Mouse (Mus musculus): Measurements from ENCODE around the gene Dbn1. TPM values are rescaled to one million over a fixed set of nuclear protein-coding genes. Genes with fewer than 3 reads are reported as not detected.
A peak's percentile ranks its signal among the peaks of the same experiment; 100 is the strongest.

Gene Dbn1
- polyA plus RNA-seq, 1 experiment from 2014 or later = 292 TPM

GRCm38 (mm10) chr13:55512379-55513031 lies 24.6 kb upstream of the Dbn1 start:
- ATAC-seq (ENCODE audit: low FRiP score) = peak; percentile 57
- peak overlapping the region; percentile 80 for H3K9ac ChIP-seq (ENCODE audit: low read length)
- H3K4me3 ChIP-seq (ENCODE audit: low read depth, low read length) = peak overlapping the region; percentile 78
- 5% methylated on average over 24 of the region's 25 CpGs for WGBS
- no peak overlapping the region for H3K27ac ChIP-seq (ENCODE audit: low read depth, low read length)
- H3K9me3 ChIP-seq (ENCODE audit: control insufficient read depth, low read length) = no peaks in the 10 kb centered on the region
- H3K4me2 ChIP-seq = peak overlapping the region; percentile 86
- H3K27me3 ChIP-seq (ENCODE audit: control insufficient read depth, insufficient read depth, low read length) = no peaks in the 10 kb centered on the region
- peaks cover 27% of the 10 kb centered on the region for H3K4me1 ChIP-seq (ENCODE audit: control insufficient read depth, insufficient read depth, low read length)
- DNase-seq (ENCODE audit: low spot score, missing footprints) = peak; percentile 92
- peaks cover 4% of the 10 kb centered on the region; the same call in 1 of the 2 replicates for H3K36me3 ChIP-seq (ENCODE audit: control insufficient read depth, insufficient read depth, low read length)

- Histone ChIP-seq H3K36me3 (ENCODE audit: control insufficient read depth, insufficient read depth, low read length) (peaks cover 9% of the 10 kb centered on the region), H3K4me3 (ENCODE audit: low read depth, low read length) (no peak overlapping the region), H3K9me3 (ENCODE audit: control insufficient read depth, low read length) (no peaks in the 10 kb centered on the region), H3K9ac (ENCODE audit: low read length) (peak overlapping the region; percentile 29; the same call in 1 of the 2 replicates), H3K4me2 (peak overlapping the region; percentile 86), H3K27me3 (ENCODE audit: control insufficient read depth, insufficient read depth, low read length) (no peaks in the 10 kb centered on the region), H3K4me1 (ENCODE audit: control insufficient read depth, insufficient read depth, low read length) (peaks cover 27% of the 10 kb centered on the region), H3K27ac (ENCODE audit: low read depth, low read length) (peak overlapping the region; percentile 53; the same call in 1 of the 2 replicates)
- WGBS = 30% methylated on average over 5 of the region's 5 CpGs
- DNase-seq (ENCODE audit: low spot score, missing footprints) (peak; percentile 87), ATAC-seq (ENCODE audit: low FRiP score) (no peak)
These were observed 23.6 kb upstream of the Dbn1 start for GRCm38 (mm10) chr13:55511492-55511861.

- Histone ChIP-seq H3K27ac (ENCODE audit: low read depth, low read length) (peak overlapping the region; percentile 53), H3K9me3 (ENCODE audit: control insufficient read depth, low read length) (no peaks in the 10 kb centered on the region), H3K36me3 (ENCODE audit: control insufficient read depth, insufficient read depth, low read length) (peaks cover 9% of the 10 kb centered on the region), H3K9ac (ENCODE audit: low read length) (peak overlapping the region; percentile 29), H3K4me3 (ENCODE audit: low read depth, low read length) (no peak overlapping the region), H3K27me3 (ENCODE audit: control insufficient read depth, insufficient read depth, low read length) (no peaks in the 10 kb centered on the region), H3K4me1 (ENCODE audit: control insufficient read depth, insufficient read depth, low read length) (peaks cover 27% of the 10 kb centered on the region), H3K4me2 (peak overlapping the region; percentile 86)
- 15% methylated on average over 6 of the region's 6 CpGs for WGBS
- ATAC-seq (ENCODE audit: low FRiP score) (peak; percentile 59), DNase-seq (ENCODE audit: low spot score, missing footprints) (peak; percentile 92)
These were observed 23.0 kb upstream of the Dbn1 start for GRCm38 (mm10) chr13:55510668-55511491.

- ATAC-seq (ENCODE audit: low FRiP score) (peak; percentile 1; the same call in 1 of the 2 replicates), DNase-seq (ENCODE audit: low spot score, missing footprints) (no peak)
- peak overlapping the region; percentile 53; the same call in 1 of the 2 replicates for H3K27ac ChIP-seq (ENCODE audit: low read depth, low read length)
- peak overlapping the region; percentile 86 for H3K4me2 ChIP-seq
- peaks cover 9% of the 10 kb centered on the region for H3K36me3 ChIP-seq (ENCODE audit: control insufficient read depth, insufficient read depth, low read length)
- no peak overlapping the region for H3K4me3 ChIP-seq (ENCODE audit: low read depth, low read length)
- peaks cover 27% of the 10 kb centered on the region for H3K4me1 ChIP-seq (ENCODE audit: control insufficient read depth, insufficient read depth, low read length)
- H3K27me3 ChIP-seq (ENCODE audit: control insufficient read depth, insufficient read depth, low read length) = no peaks in the 10 kb centered on the region
- H3K9ac ChIP-seq (ENCODE audit: low read length) = peak overlapping the region; percentile 21; the same call in 1 of the 2 replicates
- 44% methylated on average over 3 of the region's 3 CpGs for WGBS
- no peaks in the 10 kb centered on the region for H3K9me3 ChIP-seq (ENCODE audit: control insufficient read depth, low read length)
These were observed 22.4 kb upstream of the Dbn1 start for GRCm38 (mm10) chr13:55510332-55510667.

GRCm38 (mm10) chr13:55508531-55508930 lies 20.6 kb upstream of the Dbn1 start:
- 93% methylated on average over 10 of the region's 10 CpGs for WGBS
- H3K36me3 ChIP-seq (ENCODE audit: control insufficient read depth, insufficient read depth, low read length) = peaks cover 13% of the 10 kb centered on the region
- H3K27ac ChIP-seq (ENCODE audit: low read depth, low read length) = no peak overlapping the region

GRCm38 (mm10) chr13:55507877-55508276 lies 20.0 kb upstream of the Dbn1 start:
- WGBS = 58% methylated on average over 11 of the region's 11 CpGs
- no peak overlapping the region for H3K9ac ChIP-seq (ENCODE audit: low read length)
- H3K9me3 ChIP-seq (ENCODE audit: control insufficient read depth, low read length) = no peaks in the 10 kb centered on the region
- H3K27me3 ChIP-seq (ENCODE audit: control insufficient read depth, insufficient read depth, low read length) = no peaks in the 10 kb centered on the region
- peaks cover 25% of the 10 kb centered on the region for H3K4me1 ChIP-seq (ENCODE audit: control insufficient read depth, insufficient read depth, low read length)
- peaks cover 16% of the 10 kb centered on the region for H3K36me3 ChIP-seq (ENCODE audit: control insufficient read depth, insufficient read depth, low read length)
- ATAC-seq (ENCODE audit: low FRiP score) (no peak), DNase-seq (ENCODE audit: low spot score, missing footprints) (no peak)
- no peak overlapping the region for H3K4me2 ChIP-seq
- H3K27ac ChIP-seq (ENCODE audit: low read depth, low read length) = no peak overlapping the region
- no peak overlapping the region for H3K4me3 ChIP-seq (ENCODE audit: low read depth, low read length)

More at GRCm38 (mm10) chr13:55508531-55508930, 20.6 kb upstream of the Dbn1 start:
- Histone ChIP-seq H3K4me2 (no peak overlapping the region), H3K27me3 (ENCODE audit: control insufficient read depth, insufficient read depth, low read length) (no peaks in the 10 kb centered on the region), H3K9me3 (ENCODE audit: control insufficient read depth, low read length) (no peaks in the 10 kb centered on the region), H3K4me1 (ENCODE audit: control insufficient read depth, insufficient read depth, low read length) (peaks cover 25% of the 10 kb centered on the region), H3K9ac (ENCODE audit: low read length) (no peak overlapping the region), H3K4me3 (ENCODE audit: low read depth, low read length) (no peak overlapping the region)
- ATAC-seq (ENCODE audit: low FRiP score) = no peak
- DNase-seq (ENCODE audit: low spot score, missing footprints) = no peak

- DNase-seq (ENCODE audit: low spot score, missing footprints) = no peak
- Histone ChIP-seq H3K4me2 (no peak overlapping the region), H3K36me3 (ENCODE audit: control insufficient read depth, insufficient read depth, low read length) (peaks cover 16% of the 10 kb centered on the region), H3K4me3 (ENCODE audit: low read depth, low read length) (no peak overlapping the region), H3K9ac (ENCODE audit: low read length) (no peak overlapping the region), H3K27ac (ENCODE audit: low read depth, low read length) (no peak overlapping the region), H3K27me3 (ENCODE audit: control insufficient read depth, insufficient read depth, low read length) (no peaks in the 10 kb centered on the region), H3K4me1 (ENCODE audit: control insufficient read depth, insufficient read depth, low read length) (peaks cover 15% of the 10 kb centered on the region), H3K9me3 (ENCODE audit: control insufficient read depth, low read length) (no peaks in the 10 kb centered on the region)
- ATAC-seq (ENCODE audit: low FRiP score) = no peak
- 95% methylated on average over 10 of the region's 10 CpGs for WGBS
These were observed 18.8 kb upstream of the Dbn1 start for GRCm38 (mm10) chr13:55506697-55507096.

- no peak for ATAC-seq (ENCODE audit: low FRiP score)
These were observed 17.9 kb upstream of the Dbn1 start for GRCm38 (mm10) chr13:55505810-55506209.

GRCm38 (mm10) chr13:55504390-55504789 lies 16.5 kb upstream of the Dbn1 start:
- no peaks in the 10 kb centered on the region for H3K9me3 ChIP-seq (ENCODE audit: control insufficient read depth, low read length)

More at GRCm38 (mm10) chr13:55505810-55506209, 17.9 kb upstream of the Dbn1 start:
- no peak overlapping the region for H3K4me3 ChIP-seq (ENCODE audit: low read depth, low read length)
- H3K36me3 ChIP-seq (ENCODE audit: control insufficient read depth, insufficient read depth, low read length) = peaks cover 16% of the 10 kb centered on the region
- H3K9ac ChIP-seq (ENCODE audit: low read length) = no peak overlapping the region
- no peak overlapping the region for H3K4me2 ChIP-seq
- no peaks in the 10 kb centered on the region for H3K9me3 ChIP-seq (ENCODE audit: control insufficient read depth, low read length)
- DNase-seq (ENCODE audit: low spot score, missing footprints) = no peak
- H3K4me1 ChIP-seq (ENCODE audit: control insufficient read depth, insufficient read depth, low read length) = peaks cover 6% of the 10 kb centered on the region
- H3K27ac ChIP-seq (ENCODE audit: low read depth, low read length) = no peak overlapping the region
- 94% methylated on average over 9 of the region's 9 CpGs for WGBS
- H3K27me3 ChIP-seq (ENCODE audit: control insufficient read depth, insufficient read depth, low read length) = no peaks in the 10 kb centered on the region

More at GRCm38 (mm10) chr13:55504390-55504789, 16.5 kb upstream of the Dbn1 start:
- no peaks in the 10 kb centered on the region for H3K4me1 ChIP-seq (ENCODE audit: control insufficient read depth, insufficient read depth, low read length)
- H3K9ac ChIP-seq (ENCODE audit: low read length) = no peak overlapping the region
- ATAC-seq (ENCODE audit: low FRiP score) (no peak), DNase-seq (ENCODE audit: low spot score, missing footprints) (no peak)
- H3K4me3 ChIP-seq (ENCODE audit: low read depth, low read length) = no peak overlapping the region
- H3K36me3 ChIP-seq (ENCODE audit: control insufficient read depth, insufficient read depth, low read length) = peaks cover 16% of the 10 kb centered on the region
- no peak overlapping the region for H3K4me2 ChIP-seq
- H3K27ac ChIP-seq (ENCODE audit: low read depth, low read length) = no peak overlapping the region
- WGBS = 89% methylated on average over 5 of the region's 5 CpGs
- no peaks in the 10 kb centered on the region for H3K27me3 ChIP-seq (ENCODE audit: control insufficient read depth, insufficient read depth, low read length)

Measured in midbrain, embryonic 11.5 days (tissue).